In genomic region chr5:35117633-35118032, GRCm38 (mm10) we compare ENCODE assay signal across 1 mouse cellular context.
TF ChIP-seq lines count a peak whose summit lies in the region.

No protein-coding gene starts in this region.

TF ChIP-seq in MEL, 35 proteins besides CTCF, POLR2A, EP300 and RAD21 (continued from another document):
- TF ChIP-seq ZC3H11A (IDR thresholded peaks at IDR 0.05; ENCODE audit: low read depth, low read length): no peak
- peak; percentile 91 for TF ChIP-seq BHLHE40 (IDR thresholded peaks at IDR 0.05; ENCODE audit: borderline replicate concordance, low read depth, low read length)
